Mouse (Mus musculus) embryonic fibroblast, embryonic 13.5 days (primary cell): ENCODE results near the gene Bphl.
"Not testable (repeated sequence)": the region's sequence is repeated elsewhere in the genome, so short reads cannot be mapped to it uniquely, and the experiment has no call there.

Source experiments
- CTCF ChIP-seq: IDR thresholded peaks from 2 replicates; pipeline ENCODE4 v1.5.1; 2011; ENCODE audit warnings: mild to moderate bottlenecking, control low read depth, low read length, moderate library complexity, borderline replicate concordance; ENCODE audit not compliant: insufficient read depth
- POLR2A ChIP-seq: IDR thresholded peaks from 2 replicates; pipeline ENCODE4 v1.6.1; 2011; ENCODE audit warnings: low read depth, mild to moderate bottlenecking, control low read depth, low read length, moderate library complexity

GRCm38 (mm10) chr13:34088201-34088649, 50.8 kb downstream of the Bphl start:
- TF ChIP-seq POLR2A, CTCF: not testable (repeated sequence)
